Mouse (Mus musculus): Measurements from ENCODE around the gene Pfkl.
A peak's percentile ranks its signal among the peaks of the same experiment; 100 is the strongest.
"Not testable (repeated sequence)": the region's sequence is repeated elsewhere in the genome, so short reads cannot be mapped to it uniquely, and the experiment has no call there.

The Pfkl gene

GRCm38 (mm10) chr10:78009945-78010293, at the start of gene Pfkl:
Gene Pfkl, minus strand, starts transcription at chr10:78010083.
- DNase-seq (ENCODE audit: low spot score) = no peak

- no peak for DNase-seq (ENCODE audit: low spot score)
These were observed 47.2 kb upstream of the Pfkl start for GRCm38 (mm10) chr10:78057056-78057455.

- DNase-seq (ENCODE audit: low spot score) = peak; percentile 21
These were observed 45.0 kb upstream of the Pfkl start for GRCm38 (mm10) chr10:78054633-78055565.

- DNase-seq (ENCODE audit: low spot score) = no peak
These were observed 39.7 kb upstream of the Pfkl start for GRCm38 (mm10) chr10:78049519-78050035.

- no peak for DNase-seq (ENCODE audit: low spot score)
These were observed 38.3 kb upstream of the Pfkl start for GRCm38 (mm10) chr10:78048061-78048730.

- no peak for DNase-seq (ENCODE audit: low spot score)
These were observed 36.5 kb upstream of the Pfkl start for GRCm38 (mm10) chr10:78046388-78046787.

GRCm38 (mm10) chr10:78044531-78044930, 34.6 kb upstream of the Pfkl start:
- no peak for DNase-seq (ENCODE audit: low spot score)

GRCm38 (mm10) chr10:78043406-78043836, 33.5 kb upstream of the Pfkl start, which contains the start of gene Aire:
Gene Aire, minus strand, starts transcription at chr10:78043610.
- DNase-seq (ENCODE audit: low spot score) = no peak

GRCm38 (mm10) chr10:78042697-78043405, 33.0 kb upstream of the Pfkl start:
- no peak for DNase-seq (ENCODE audit: low spot score)

GRCm38 (mm10) chr10:78042096-78042495, 32.2 kb upstream of the Pfkl start:
- no peak for DNase-seq (ENCODE audit: low spot score)

- DNase-seq (ENCODE audit: low spot score) = no peak
These were observed 31.8 kb upstream of the Pfkl start, which contains the start of gene Dnmt3l for GRCm38 (mm10) chr10:78041647-78042046. Gene Dnmt3l, plus strand, starts transcription at chr10:78041947.

- no peak for DNase-seq (ENCODE audit: low spot score)
These were observed 27.3 kb upstream of the Pfkl start for GRCm38 (mm10) chr10:78037139-78037538.

- peak; percentile 32 for DNase-seq (ENCODE audit: low spot score)
These were observed 22.1 kb upstream of the Pfkl start for GRCm38 (mm10) chr10:78031987-78032386.

- DNase-seq (ENCODE audit: low spot score) = no peak
These were observed 19.2 kb upstream of the Pfkl start for GRCm38 (mm10) chr10:78029080-78029479.

- DNase-seq (ENCODE audit: low spot score) = peak; percentile 74
These were observed 18.2 kb upstream of the Pfkl start for GRCm38 (mm10) chr10:78028129-78028528.

- not testable (repeated sequence) for DNase-seq (ENCODE audit: low spot score)
These were observed 15.6 kb upstream of the Pfkl start for GRCm38 (mm10) chr10:78025453-78025852.

- DNase-seq (ENCODE audit: low spot score) = not testable (repeated sequence)
These were observed 10.1 kb upstream of the Pfkl start for GRCm38 (mm10) chr10:78019984-78020383.

- no peak for DNase-seq (ENCODE audit: low spot score)
These were observed 9.4 kb upstream of the Pfkl start for GRCm38 (mm10) chr10:78019291-78019690.

- peak; percentile 77 for DNase-seq (ENCODE audit: low spot score)
These were observed 8.9 kb upstream of the Pfkl start for GRCm38 (mm10) chr10:78018797-78019203.

GRCm38 (mm10) chr10:78016366-78016765, 6.5 kb upstream of the Pfkl start:
- DNase-seq (ENCODE audit: low spot score) = no peak

- DNase-seq (ENCODE audit: low spot score) = peak; percentile 74
These were observed 5.6 kb upstream of the Pfkl start for GRCm38 (mm10) chr10:78015489-78015888.
